Mouse (Mus musculus) gastrocnemius, adult 2 months (tissue): ENCODE data around the gene Med13l. TPM values are rescaled to one million over a fixed set of nuclear protein-coding genes. Genes with fewer than 3 reads are reported as not detected.
"Not testable (repeated sequence)": the region's sequence is repeated elsewhere in the genome, so short reads cannot be mapped to it uniquely, and the experiment has no call there.

Source experiments
- DNase-seq: peaks from one replicate; pipeline ENCODE4 v3.0.0; 2022
- H3K27ac ChIP-seq: fragments of 200-600 bp; 2 replicates; pipeline ENCODE4 v1.8.1; 2022; ENCODE audit warnings: mild to moderate bottlenecking
- H3K4me3 ChIP-seq: fragments of 200-600 bp; 2 replicates; pipeline ENCODE4 v1.8.1; 2022; ENCODE audit warnings: mild to moderate bottlenecking, moderate library complexity
- CTCF ChIP-seq: fragments of 200-600 bp; IDR thresholded peaks from 2 replicates; pipeline ENCODE4 v1.8.1; 2022; ENCODE audit warnings: antibody characterized with exemption, mild to moderate bottlenecking, moderate library complexity
- intact Hi-C: fragments of 180-260 bp; cut with DNase I; formaldehyde crosslinking; loops from one replicate; pipeline ENCODE4 v1.15.1; 2025
- total RNA-seq, 2 experiments: library from RNA; stranded (reverse); gene quantifications; 2 replicates each; pipeline ENCODE4 v1.2.3; 2021

Gene Med13l
- total RNA-seq, 2 experiments from 2014 or later = 21.5 to 28.3 TPM

DNA sequence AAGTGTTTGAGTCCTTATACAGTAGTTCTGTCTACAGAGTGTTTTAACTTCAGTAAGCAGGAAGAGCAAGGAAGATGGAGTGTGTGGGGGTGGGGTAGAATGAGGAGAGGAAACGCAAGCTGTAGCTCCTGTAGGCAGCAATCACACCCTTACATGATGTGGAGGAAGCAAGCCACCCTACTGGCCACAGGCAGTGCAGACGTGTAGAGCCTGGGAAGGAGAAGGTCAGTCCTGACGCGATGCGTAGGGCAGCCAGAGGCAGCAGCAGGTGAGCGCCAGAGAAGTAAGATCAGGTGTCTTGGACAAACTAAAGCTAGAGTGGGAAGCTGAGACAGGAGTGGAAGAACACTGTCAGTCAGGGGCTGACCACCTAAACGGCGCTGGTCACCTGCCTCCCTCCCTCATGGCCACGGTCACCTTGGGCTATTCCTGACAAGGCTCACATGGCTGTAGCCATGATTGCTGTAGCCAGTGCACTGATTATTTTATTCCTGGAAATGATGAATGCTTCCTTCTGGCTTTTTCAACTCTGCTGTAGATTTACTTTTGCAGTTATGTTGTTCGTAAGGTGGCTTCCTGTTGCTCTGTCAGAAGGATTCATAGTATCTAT lies 84.8 kb downstream of the Med13l start:
- Histone ChIP-seq H3K4me3 (no peak overlapping the region), H3K27ac (peak overlapping the region; percentile 82)
- peak; percentile 65 for DNase-seq
- intact Hi-C loops = loop anchor here (5.0 kb wide), 1 partner anchor 38 kb away; no protein-coding TSS in a partner anchor
- TF ChIP-seq CTCF = no peak

DNA sequence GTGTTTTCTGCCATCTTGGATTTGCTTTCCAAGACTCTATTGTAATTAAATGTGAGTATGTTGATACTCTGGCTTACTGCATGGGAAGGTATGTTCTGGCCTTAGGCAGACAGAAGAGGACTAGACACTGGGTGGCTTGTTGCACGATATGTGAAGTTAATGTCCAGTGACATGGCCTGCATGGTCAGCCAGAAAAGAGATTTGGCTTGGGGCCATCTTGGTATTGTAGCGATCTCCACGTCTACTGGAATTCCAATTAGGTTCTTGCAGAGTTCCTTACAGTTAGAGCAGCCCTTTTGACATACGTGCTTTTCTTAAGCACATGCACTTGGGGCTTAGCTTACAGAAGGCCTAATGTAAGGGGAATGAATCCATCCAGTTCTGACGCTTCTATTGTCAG lies 86.4 kb downstream of the Med13l start:
- no peak for DNase-seq
- H3K4me3 ChIP-seq = no peak overlapping the region
- no peak for TF ChIP-seq CTCF
- intact Hi-C loops = loop anchor here (5.0 kb wide), 1 partner anchor 40 kb away; no protein-coding TSS in a partner anchor
- H3K27ac ChIP-seq = no peak overlapping the region

DNA sequence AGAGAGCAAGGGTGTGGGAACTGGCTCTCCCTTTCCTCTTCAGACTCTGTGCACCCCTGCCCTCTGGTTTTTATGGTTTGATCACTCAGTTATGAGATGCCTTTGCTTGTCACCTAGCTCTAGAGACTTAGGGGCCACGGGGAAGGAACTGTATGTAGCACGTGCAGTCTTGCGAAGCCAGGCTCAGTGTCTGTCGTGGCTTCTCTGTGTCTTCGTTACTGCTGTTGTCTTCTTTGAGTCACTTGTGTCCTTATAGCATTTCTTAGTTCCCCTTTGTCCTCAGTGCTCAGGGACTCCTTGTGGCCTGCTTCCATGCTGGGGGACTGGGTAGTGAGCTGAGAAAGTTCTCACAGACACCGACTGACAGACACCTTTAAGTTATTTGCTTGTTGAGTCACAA lies 86.9 kb downstream of the Med13l start:
- DNase-seq = no peak
- Histone ChIP-seq H3K4me3 (no peak overlapping the region), H3K27ac (no peak overlapping the region)
- intact Hi-C loops = loop anchor here (5.0 kb wide), 1 partner anchor 40 kb away; no protein-coding TSS in a partner anchor
- no peak for TF ChIP-seq CTCF

DNA sequence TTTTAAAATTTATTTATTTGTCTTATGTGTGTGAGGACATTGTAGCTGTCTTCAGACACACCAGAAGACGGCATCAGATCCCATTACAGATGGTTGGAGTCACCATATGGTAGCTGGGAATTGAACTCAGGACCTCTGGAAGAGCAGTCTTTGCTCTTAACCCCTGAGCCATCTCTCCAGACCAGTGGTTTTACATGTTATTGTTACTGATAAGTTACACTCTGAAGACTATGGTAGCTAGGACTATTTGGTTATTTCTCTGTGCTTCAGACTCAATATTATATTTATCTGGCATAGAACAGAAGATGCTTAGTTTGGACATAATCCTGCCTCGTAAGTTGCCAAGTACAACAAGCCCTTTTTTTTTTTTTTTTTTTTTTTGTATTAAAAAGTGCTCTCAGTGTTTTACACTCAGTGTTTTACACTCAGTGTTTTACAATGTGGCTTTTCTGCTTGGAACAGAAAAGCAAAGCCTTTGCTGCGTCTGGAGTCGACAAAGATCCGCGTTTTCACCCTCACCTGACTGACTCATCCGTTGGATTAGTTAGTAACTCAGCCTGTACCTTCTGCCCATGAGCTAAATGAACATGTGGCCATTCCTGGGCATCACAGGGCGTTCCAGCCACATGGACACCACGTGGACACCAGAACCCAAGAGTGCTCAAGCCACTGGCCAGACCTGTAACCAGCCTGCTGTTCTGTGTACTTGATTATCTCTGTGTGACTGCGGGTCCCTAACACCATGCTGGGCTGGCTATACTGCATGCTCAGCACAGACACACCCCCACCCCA lies 88.9 kb downstream of the Med13l start:
- Histone ChIP-seq H3K27ac (peak overlapping the region; percentile 24), H3K4me3 (no peak overlapping the region)
- intact Hi-C loops = loop anchor here (5.0 kb wide), 1 partner anchor 42 kb away; no protein-coding TSS in a partner anchor
- TF ChIP-seq CTCF = no peak
- DNase-seq = no peak

DNA sequence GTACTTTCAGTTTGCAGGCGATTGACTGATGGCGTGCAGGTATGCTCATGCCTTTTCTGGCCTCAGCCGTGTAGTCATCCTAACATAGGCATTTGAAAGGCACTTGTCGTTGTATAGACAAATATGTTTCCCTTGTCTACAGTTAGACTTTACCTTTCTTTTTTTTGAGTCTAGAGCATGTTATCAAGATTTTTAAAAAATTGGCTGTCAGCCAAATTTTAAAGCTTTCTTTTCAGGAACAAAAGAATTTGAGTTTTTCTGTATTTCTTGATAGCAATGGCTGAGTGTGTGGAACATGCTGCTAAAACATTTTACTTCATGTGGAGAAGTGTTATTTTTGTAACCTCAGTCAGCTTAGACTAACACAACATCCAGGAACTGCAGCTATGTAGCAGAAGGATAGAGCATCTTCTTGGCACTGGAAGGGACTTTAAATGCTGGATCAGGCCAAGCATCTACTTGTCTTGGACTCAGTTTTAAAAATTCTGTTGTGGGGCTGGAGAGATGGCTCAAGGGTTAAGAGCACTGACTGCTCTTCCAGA lies 89.6 kb downstream of the Med13l start:
- DNase-seq = no peak
- H3K27ac ChIP-seq = peak overlapping the region; percentile 31
- intact Hi-C loops = no loop called here
- no peak overlapping the region for H3K4me3 ChIP-seq
- no peak; the same call in 1 of the 2 replicates for TF ChIP-seq CTCF

DNA sequence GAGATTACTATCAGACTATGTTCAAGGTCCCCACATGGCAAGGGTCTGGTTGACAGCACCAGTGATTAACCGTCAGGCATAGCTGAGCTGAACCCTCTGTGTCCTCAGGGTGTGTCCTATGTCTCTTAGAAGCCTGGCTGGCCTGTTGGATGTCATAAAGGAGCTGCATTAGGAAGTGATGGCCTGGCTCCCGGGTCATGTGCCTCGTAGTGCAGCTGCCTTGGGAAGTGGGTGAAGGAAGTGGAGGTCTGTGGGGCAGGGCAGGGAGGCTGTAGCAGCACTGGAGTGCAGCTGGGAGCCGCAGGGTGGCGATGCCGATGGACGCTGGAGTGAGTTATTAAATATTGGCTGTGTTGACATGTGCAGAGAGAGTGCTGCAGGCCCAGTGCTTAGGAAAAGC lies 90.3 kb downstream of the Med13l start:
- intact Hi-C loops = no loop called here
- DNase-seq = peak; percentile 70

DNA sequence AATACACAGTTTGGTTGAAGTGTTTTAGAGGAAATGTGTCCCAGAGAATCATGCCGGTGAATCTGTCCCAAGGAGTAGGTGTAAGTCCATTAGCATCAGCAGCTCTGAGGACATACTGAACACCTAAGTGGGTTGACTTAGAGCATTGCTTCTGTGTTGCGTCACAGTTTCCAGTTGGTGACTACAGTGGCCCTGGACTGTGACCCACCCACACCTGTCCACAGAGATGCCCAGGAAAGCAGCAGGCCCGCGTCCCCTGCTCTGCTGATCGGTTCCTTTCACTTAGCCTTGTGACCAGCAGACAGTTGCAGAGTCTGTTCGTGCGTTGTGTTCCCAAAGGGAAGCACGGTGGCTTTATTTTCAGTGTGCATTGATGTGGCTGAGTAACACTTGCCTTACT lies 92.1 kb downstream of the Med13l start:
- DNase-seq = no peak
- H3K27ac ChIP-seq = no peak overlapping the region
- intact Hi-C loops = no loop called here
- no peak for TF ChIP-seq CTCF
- H3K4me3 ChIP-seq = no peak overlapping the region

More for the DNA sequence above, 90.3 kb downstream of the Med13l start:
- peak overlapping the region; percentile 31 for H3K27ac ChIP-seq
- H3K4me3 ChIP-seq = no peak overlapping the region
- TF ChIP-seq CTCF = peak; percentile 13; the same call in 1 of the 2 replicates

DNA sequence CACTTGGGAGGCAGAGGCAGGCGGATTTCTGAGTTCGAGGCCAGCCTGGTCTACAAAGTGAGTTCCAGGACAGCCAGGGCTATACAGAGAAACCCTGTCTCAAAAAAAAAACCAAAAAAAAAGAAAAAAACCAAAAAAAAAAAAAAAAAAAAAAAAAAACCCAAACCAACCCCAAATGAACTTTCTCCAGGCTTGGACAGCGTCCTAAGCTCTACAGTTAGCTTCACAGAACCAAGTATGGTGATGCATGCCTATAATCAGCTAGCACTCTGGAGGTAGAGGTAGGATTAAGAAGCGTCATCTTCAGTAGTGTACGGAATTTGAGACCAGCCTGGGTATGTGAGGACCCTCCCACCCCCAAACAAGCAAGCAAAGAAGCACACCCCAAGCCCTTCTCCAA lies 92.6 kb downstream of the Med13l start:
- intact Hi-C loops, DNase-seq, H3K27ac ChIP-seq, H3K4me3 ChIP-seq: not testable (repeated sequence)

DNA sequence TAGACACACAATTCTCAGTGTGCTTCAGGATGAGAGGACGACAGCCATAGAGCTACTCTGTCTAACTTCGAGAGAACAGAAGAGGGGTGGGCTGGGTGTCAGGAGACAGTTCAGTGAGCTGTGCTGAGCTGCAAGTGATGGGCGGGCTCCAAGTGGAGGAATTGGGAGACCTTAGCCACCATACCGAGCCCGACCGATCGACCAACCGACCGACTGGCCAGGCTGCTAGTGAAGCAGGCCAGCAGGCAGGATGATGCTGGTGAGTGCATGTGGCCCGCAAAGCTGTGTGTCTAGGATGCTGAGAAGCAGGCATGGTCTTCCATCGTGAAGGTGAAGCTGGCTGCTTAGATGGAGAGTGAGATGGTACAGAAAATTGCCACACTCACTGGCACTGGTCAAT lies 94.1 kb downstream of the Med13l start:
- no peak for TF ChIP-seq CTCF
- DNase-seq = peak; percentile 24
- Histone ChIP-seq H3K27ac (no peak overlapping the region), H3K4me3 (no peak overlapping the region)
- intact Hi-C loops = loop anchor here (2.0 kb wide), 2 partner anchors 58 to 322 kb away; no protein-coding TSS in a partner anchor

DNA sequence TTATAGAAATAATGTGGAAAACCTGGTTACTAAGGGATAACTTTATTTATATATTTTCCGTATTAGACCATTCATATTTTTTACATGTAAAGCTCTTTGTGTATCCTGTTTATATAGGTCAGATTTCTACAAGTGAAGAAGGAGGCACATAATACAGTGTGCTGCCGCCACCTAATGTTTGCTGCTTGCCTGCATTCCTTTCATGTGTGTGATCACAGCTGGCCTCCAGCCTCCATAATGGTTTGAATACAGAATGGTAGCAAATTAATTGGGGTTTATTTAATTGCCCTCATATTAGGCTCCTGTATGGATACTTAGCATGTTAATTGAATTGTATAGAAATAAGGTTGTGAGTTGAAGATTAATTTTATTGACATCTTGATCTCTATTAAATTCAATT lies 94.5 kb downstream of the Med13l start:
- H3K27ac ChIP-seq = no peak overlapping the region
- peak; percentile 75 for TF ChIP-seq CTCF
- DNase-seq = peak; percentile 43
- intact Hi-C loops = loop anchor here (2.0 kb wide), 2 partner anchors 58 to 322 kb away; no protein-coding TSS in a partner anchor
- H3K4me3 ChIP-seq = no peak overlapping the region

DNA sequence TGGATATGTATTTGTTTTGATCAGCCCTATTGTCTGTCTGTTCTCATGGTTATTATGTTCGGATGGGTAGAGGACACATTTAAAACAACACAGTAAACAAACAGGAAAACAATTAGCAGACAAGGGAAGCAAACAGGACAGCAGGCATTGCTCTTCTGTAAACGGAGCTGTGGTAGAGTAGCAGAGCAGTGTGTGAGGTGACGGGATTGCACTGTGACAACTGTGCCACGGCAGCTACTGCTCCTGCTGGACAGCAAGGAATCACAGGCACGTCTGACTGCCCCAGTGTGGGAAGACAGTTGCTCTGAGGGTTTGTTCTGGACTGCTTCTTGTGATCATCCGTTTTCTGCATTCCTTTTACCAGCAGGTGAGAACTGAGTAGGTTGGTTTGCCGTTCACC lies 94.9 kb downstream of the Med13l start:
- no peak for TF ChIP-seq CTCF
- H3K27ac ChIP-seq = peak overlapping the region; percentile 28; the same call in 1 of the 2 replicates
- intact Hi-C loops = loop anchor here (2.0 kb wide), 2 partner anchors 59 to 323 kb away; no protein-coding TSS in a partner anchor
- no peak for DNase-seq
- no peak overlapping the region for H3K4me3 ChIP-seq

DNA sequence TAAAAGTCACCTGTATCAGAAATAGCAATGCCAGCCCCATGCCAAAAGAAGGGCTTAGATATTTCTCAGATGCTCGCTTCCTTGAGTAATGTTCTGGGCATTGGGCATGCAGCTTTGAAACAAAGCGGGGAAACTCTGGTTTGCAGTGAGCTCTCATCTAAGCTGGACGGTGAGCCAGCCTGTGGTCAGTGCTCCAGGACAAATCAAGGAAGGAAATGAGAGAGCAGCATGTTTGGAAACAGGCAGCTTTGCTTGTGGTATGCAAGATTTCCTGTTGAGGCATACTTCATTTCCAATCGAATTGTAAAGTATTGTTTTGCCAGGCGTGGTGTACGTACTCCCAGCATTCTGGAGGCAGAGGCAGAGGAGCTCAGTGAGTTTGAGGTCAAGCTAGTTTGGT lies 95.5 kb downstream of the Med13l start:
- DNase-seq = no peak
- intact Hi-C loops = loop anchor here (2.0 kb wide), 2 partner anchors 59 to 323 kb away; no protein-coding TSS in a partner anchor
- Histone ChIP-seq H3K4me3 (no peak overlapping the region), H3K27ac (no peak overlapping the region)
- no peak for TF ChIP-seq CTCF

DNA sequence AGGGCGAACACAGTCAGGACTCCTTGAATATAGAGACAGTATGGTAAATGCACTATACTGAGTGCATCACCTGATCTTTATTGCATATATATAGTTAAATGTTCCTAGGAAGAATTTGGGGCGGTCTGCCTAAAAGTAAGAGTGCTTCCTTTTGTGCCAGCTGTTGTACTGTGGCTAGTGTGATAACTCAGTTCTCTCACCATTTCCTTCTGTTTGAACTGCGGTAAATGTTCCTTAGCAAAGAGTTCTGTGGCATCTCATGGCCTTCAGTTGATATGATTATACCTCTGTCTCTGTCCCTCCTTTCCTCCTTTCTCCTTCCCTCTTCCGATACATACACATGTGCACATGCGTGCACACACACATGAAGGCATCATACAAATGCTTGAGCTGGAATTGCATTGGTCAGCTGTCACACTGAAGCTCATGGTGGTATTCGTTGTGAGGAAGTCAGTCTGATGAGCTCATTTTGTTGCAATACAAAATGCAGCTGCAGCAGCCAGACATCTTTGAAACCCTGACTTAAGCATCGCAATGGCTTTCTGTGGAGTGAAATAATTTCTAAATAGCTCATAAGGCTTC lies 97.9 kb downstream of the Med13l start:
- Histone ChIP-seq H3K4me3 (no peak overlapping the region), H3K27ac (peak overlapping the region; percentile 72; the same call in 1 of the 2 replicates)
- DNase-seq = no peak
- TF ChIP-seq CTCF = no peak
- intact Hi-C loops = no loop called here
